Mouse (Mus musculus) macrophage (primary cell): ENCODE measurements around the gene Nav3. TPM values are rescaled to one million over a fixed set of nuclear protein-coding genes. Genes with fewer than 3 reads are reported as not detected.

Experiments used
- H3K27ac ChIP-seq: fragments of 350-480 bp; formaldehyde crosslinking; 2 replicates; pipeline ENCODE4 v1.9.0; 2021
- H3K36me3 ChIP-seq: fragments of 350-480 bp; formaldehyde crosslinking; 2 replicates; pipeline ENCODE4 v1.9.0; 2021; ENCODE audit errors: inconsistent target
- H3K4me3 ChIP-seq: fragments of 350-480 bp; formaldehyde crosslinking; 2 replicates; pipeline ENCODE4 v1.9.0; 2021; ENCODE audit errors: inconsistent target
- H3K79me2 ChIP-seq: fragments of 350-480 bp; formaldehyde crosslinking; 2 replicates; pipeline ENCODE4 v1.9.0; 2021; ENCODE audit errors: inconsistent target
- WGBS: methylation state at CpG from one replicate; pipeline ENCODE4 v1.1.7; 2026; ENCODE audit warnings: inconsistent platforms; ENCODE audit not compliant: missing documents; 5-methylcytosine and 5-hydroxymethylcytosine counted together
- polyA plus RNA-seq: library from polyadenylated mRNA; stranded (reverse); fragments of 250-400 nt; gene quantifications from 3 replicates; pipeline ENCODE4 v1.2.4, GENCODE M21; 2018; ENCODE audit warnings: inconsistent platforms

The Nav3 gene
- polyA plus RNA-seq, 1 experiment from 2014 or later, result not detected

DNA sequence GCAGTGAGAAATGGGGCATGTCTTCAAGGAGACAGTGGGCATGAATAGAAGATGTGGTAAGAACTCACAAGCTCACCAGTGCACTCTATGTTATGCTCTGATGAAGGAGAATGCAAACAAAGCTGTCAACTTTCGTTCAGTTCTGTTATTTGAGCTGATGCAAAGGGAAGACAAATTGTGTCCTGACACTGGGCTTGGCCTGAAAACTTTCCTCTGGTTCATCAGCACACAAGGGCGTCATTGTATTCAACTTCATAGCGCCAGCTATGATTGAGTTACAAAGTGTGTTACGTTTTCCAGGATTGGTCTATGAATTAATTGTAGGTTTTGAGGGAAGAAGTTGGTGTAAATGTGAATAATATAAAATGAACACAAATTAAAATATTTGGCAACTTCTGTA is 548.8 kb downstream of the Nav3 start:
- Histone ChIP-seq H3K79me2 (no peaks in the 10 kb centered on the region), H3K36me3 (no peaks in the 10 kb centered on the region), H3K4me3 (no peak overlapping the region), H3K27ac (no peak overlapping the region)
- WGBS, result 94% methylated on average over 4 of the region's 4 CpGs

DNA sequence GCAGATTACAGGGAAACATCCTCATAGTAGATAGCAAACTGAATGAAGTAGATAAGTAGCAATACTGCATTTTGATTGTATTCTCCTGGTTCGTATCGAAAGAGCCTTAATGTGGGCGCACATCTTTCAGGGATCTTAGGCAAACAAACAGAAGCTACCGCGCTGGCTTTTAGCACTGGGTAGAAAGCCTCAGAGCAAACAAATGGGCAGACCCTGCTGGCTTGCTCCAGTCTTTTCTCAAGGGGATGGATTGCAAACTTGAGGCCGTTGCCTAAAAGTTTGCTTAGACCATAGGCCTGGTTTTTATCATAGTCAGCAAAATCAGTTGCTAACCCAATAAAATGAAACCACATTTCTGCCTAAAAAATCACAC is 549.6 kb downstream of the Nav3 start:
- H3K79me2 ChIP-seq, result no peaks in the 10 kb centered on the region
- 76% methylated on average over 6 of the region's 6 CpGs for WGBS
- H3K27ac ChIP-seq, result no peak overlapping the region
- no peaks in the 10 kb centered on the region for H3K36me3 ChIP-seq
- H3K4me3 ChIP-seq, result no peak overlapping the region

DNA sequence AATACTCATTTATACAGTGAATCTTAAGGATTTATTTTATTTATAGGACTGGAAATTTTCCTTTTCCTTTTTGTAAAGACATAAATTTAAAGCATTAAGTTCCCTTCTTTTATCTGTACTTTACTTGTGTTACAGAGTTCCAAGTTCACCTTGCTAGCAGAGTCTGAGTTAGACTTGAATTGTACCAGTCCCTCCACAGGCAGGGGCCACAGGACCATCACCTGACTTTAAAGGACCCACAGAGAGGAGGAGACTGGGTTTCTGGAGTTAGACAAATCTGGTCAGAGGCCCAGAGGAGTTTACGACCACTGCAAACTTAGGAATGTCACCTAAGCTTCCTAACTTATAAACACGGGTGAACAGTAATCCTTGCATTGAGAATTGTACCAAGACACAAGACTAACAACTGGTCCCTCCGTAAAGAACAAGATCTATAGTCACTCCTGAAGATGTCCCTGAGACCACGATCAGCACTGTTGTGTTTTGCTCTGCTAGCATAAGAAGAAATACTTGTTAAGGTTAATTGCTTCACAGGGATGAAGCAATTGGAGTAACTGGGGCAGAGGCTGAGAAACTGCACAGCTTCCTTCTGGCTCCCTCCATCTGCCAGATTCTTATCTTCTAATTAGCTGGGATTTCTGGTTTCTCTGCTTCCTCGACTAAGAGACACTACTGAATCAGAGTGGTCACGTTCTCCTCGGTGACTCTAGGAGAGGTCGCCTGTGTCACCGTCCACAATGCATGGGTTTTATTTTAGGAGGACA is 550.2 kb downstream of the Nav3 start:
- 66% methylated on average over 9 of the region's 9 CpGs for WGBS

DNA sequence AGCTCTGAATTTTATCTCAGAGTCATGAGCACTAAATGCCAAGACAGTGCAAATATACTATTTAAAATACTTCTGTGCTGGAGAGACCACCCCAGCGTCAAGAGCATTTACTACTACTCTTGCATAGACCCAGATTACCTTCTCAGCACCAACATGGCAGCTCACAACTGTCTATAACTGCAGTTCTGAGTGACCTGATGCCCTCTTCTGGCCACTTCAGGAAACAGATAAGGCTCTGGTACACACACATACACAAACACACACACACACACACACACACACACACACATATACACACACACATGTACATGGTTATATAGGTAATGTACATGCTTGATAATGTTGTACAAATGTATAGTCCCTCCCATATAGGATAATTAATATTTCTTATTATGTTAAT is 551.2 kb downstream of the Nav3 start:
- Histone ChIP-seq H3K4me3 (no peak overlapping the region), H3K36me3 (no peaks in the 10 kb centered on the region), H3K79me2 (no peaks in the 10 kb centered on the region), H3K27ac (no peak overlapping the region)
- 100% methylated on average over 1 of the region's 1 CpGs for WGBS

More for the DNA sequence above, 550.2 kb downstream of the Nav3 start:
- no peak overlapping the region for H3K4me3 ChIP-seq
- no peaks in the 10 kb centered on the region for H3K79me2 ChIP-seq
- H3K27ac ChIP-seq, result no peak overlapping the region
- H3K36me3 ChIP-seq, result no peaks in the 10 kb centered on the region

DNA sequence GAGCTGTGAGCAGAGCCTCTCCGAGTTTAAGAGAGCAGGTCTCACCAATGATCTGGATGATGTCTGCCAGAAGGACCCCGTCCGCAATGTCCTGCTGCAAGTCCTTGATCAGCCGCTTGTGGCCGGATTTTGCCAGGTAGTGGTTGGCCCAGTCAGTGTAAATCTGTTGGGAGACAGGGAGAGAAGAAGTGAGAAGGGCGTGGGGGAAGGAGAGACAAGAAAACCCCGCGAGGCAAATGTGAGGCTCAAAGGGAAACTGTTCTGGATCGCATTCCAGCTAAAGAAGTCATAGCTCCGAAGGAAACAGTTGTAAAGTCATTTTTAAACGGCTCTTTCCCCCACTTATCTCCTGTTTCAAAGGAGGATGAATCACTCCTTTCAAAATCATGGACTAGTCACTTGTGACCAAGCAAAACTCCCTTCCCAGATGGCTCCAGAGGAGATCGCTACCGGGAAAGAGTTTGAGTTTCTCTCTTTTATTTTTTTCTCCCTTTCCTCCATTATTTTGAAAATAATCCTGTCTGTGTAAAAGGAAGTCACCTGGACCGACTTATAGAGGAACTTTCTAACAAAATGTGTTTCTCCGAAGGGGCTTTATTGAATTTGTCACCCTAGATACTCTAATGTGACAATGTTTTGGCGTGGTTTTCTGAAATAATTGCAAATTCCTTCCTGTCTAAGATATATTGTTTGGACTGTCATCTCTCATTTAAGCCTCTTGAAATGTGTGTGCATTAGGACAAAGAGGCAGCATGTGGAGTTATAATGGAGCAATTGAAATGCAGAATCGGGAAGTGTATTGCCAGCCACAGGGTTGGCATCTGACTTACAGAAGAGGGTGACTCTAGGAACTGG is 552.1 kb downstream of the Nav3 start:
- WGBS, result 56% methylated on average over 17 of the region's 17 CpGs
- H3K36me3 ChIP-seq, result no peaks in the 10 kb centered on the region
- H3K4me3 ChIP-seq, result no peak overlapping the region
- H3K79me2 ChIP-seq, result no peaks in the 10 kb centered on the region
- no peak overlapping the region for H3K27ac ChIP-seq

DNA sequence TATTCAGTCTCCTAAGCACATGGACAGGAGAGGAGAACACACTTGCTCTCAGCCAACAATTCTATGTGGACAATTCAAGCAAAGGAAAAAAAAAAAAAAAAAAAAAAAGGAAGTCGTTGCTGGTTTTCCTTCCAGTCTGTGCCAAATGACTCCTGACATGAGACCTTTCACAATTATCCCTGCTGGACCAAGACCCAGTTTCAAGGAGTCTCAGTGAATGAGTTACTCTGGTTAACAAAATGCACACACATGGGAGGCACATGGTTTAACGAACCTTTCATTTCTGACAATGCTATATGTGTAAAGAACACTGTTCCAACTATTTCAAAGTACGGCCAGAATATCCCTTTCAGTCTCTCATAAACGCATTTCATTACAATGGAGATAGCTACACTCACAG is 552.8 kb downstream of the Nav3 start:
- Histone ChIP-seq H3K4me3 (no peak overlapping the region), H3K36me3 (no peaks in the 10 kb centered on the region), H3K27ac (no peak overlapping the region), H3K79me2 (no peaks in the 10 kb centered on the region)
- WGBS, result 74% methylated on average over 4 of the region's 4 CpGs

DNA sequence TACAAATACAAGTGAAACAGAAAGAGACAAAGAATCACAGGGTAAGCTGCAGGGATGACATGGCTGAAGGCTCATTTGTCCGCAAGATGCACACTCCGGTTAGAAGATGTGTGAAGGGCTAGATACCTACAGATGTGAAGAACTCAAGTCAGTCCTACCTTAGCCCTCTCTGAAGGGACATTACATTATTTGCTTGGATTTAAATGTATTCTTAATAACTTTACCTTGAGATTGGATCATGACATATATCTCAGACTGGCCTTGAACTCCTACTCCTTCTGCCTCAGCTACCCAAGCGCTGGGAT is 566.9 kb downstream of the Nav3 start:
- WGBS, result 96% methylated on average over 3 of the region's 3 CpGs
- Histone ChIP-seq H3K4me3 (no peak overlapping the region), H3K27ac (no peak overlapping the region), H3K79me2 (no peaks in the 10 kb centered on the region), H3K36me3 (no peaks in the 10 kb centered on the region)

DNA sequence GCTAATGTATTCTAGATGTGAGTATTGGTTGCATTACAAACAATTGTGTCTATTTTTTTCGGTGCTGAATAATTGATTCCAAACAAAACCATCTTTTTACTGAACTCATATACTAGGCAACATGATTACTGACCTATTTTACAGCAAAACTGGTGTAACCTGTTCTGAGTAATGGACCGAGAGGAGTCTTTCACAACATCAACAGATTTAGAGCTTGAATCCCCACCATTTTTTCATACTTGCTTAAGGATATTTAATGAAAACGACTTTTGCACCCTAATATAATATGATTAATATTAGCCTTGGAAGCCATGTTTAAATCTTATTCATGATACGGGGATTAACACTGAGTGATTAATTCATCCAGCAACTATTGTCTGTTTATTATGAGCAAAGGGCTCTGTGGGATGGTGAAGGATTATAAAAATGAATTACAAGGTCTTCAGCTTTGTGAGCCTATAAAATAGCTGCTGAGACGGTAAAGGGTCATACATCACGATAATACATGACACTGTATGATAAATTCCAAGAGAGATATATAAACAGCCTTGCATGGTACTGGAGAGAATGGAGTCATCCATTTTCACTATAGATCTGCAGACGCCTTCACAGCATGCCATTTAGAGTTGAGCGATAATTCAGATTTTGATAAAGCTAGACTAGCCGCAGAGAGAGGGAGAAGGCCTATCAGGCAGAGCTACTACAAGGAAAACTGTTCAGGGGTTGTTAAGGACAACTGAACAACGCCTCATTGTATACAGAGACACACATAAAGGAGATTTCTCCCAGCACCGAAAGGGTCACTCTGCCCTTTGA is 567.4 kb downstream of the Nav3 start:
- Histone ChIP-seq H3K27ac (no peak overlapping the region), H3K36me3 (no peaks in the 10 kb centered on the region), H3K79me2 (no peaks in the 10 kb centered on the region), H3K4me3 (no peak overlapping the region)
- WGBS, result 93% methylated on average over 11 of the region's 11 CpGs

DNA sequence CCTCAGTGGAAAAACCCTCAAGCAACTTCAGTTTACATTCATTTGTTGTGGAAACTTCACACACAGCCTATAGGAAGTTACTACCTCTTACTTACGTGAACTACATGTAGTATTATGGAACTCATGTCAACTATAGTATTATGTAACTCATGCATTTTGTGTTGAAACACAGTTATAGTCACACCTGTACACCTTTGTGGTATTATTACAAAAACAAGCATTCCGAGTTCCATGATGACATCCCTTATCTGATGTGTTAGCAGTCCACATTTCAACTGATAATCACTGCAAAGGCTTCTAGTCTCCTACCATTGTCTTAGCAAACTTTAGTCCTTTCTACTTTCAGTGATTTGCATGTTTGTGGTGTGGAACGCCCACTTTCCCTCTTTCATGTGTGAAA is 568.8 kb downstream of the Nav3 start:
- H3K27ac ChIP-seq, result no peak overlapping the region
- H3K36me3 ChIP-seq, result no peaks in the 10 kb centered on the region
- no peak overlapping the region for H3K4me3 ChIP-seq
- 75% methylated on average over 3 of the region's 3 CpGs for WGBS
- no peaks in the 10 kb centered on the region for H3K79me2 ChIP-seq

DNA sequence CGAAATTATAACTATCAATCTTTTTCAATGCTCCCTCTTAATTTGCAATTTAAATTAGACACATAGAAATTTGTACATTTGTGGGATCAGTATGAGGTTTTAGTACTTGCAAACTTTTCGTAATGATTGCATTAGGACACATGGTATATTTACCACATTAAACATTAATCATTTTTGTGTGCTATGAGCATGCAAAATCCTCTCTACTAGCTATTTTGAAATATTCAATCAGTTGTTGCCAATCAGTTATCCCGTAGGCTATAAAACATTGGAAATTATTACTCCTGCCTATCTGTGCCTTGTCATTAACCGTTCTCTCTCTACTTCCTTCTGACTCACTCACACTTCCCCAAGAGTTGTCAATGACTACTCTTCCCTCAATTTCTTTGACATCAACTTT is 579.9 kb downstream of the Nav3 start:
- Histone ChIP-seq H3K27ac (no peak overlapping the region), H3K79me2 (no peaks in the 10 kb centered on the region), H3K36me3 (no peaks in the 10 kb centered on the region), H3K4me3 (no peak overlapping the region)
- 83% methylated on average over 4 of the region's 4 CpGs for WGBS

DNA sequence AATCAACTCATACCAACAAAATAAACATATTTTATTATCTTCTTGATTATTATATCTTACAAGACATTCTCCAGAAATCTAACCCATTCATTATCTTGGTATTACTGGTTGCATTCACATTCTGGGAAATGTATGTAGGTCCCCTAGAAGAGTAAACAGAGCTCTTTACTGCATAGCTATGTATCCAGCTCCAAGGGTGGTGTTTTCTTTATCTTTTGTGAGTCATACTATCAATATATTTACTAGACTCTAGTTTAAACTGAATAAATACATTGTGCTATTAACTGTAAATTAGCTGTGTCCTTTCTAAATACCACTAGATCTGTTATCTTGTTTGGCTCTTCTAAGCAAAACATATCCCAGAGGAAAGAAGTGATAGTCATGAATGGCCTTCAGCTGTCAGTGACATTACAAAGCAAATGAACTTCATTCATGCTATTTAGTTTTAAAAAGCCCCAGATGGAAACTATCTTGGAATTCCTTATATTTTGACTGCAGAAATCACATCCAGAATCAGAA is 580.6 kb downstream of the Nav3 start:
- Histone ChIP-seq H3K79me2 (no peaks in the 10 kb centered on the region), H3K36me3 (no peaks in the 10 kb centered on the region), H3K27ac (no peak overlapping the region), H3K4me3 (no peak overlapping the region)

DNA sequence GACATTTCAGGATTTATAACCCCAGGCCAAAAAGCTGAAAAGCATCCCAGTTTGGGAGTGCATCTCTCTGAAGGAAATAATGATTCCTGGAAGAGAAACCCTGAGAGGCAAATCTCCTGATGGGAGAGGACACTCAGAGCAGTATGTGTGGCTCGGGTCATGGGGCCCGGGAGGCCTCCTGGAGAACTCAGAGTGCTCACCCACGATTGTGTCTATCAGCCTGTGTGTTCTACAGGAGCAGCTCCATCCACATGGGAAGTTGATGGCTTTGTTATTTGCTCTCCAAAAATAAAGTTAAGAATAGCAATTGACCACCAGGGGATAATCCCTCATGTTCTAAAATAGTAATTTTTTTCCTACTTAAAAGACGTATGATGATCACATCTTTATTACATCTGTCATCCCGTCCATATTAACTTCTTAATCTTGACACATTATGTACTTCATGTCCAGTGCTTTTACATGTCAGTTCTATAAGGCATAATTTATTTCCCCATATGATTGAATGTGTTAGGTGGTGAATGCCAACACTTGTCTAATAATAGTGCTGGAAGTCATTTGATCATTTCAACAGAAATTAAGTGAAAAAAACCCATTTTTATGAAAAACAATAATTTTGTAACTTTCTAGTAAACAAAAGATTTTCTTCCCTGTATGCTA is 581.2 kb downstream of the Nav3 start:
- no peaks in the 10 kb centered on the region for H3K79me2 ChIP-seq
- H3K27ac ChIP-seq, result no peak overlapping the region
- H3K36me3 ChIP-seq, result no peaks in the 10 kb centered on the region
- H3K4me3 ChIP-seq, result no peak overlapping the region
- 83% methylated on average over 5 of the region's 5 CpGs for WGBS

DNA sequence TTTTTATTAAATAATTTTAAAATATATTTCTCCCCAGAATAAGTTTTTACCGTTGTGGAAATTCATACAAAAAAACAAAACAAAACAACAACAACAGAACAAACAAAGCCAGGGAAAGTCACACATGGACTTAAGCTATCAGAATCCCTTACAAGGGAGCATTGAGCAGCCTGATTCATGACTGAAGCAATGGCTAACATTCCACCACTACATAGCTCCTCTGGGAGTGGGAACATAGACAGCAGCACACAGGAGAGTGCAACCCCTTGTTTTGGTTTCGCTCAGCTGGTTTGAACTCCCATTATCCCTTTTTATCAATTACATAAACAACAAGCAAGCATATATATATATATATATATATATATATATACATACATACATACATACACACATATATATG is 589.9 kb downstream of the Nav3 start:
- no peak overlapping the region for H3K4me3 ChIP-seq
- H3K79me2 ChIP-seq, result no peaks in the 10 kb centered on the region
- no peak overlapping the region for H3K27ac ChIP-seq
- H3K36me3 ChIP-seq, result no peaks in the 10 kb centered on the region
- 94% methylated on average over 2 of the region's 2 CpGs for WGBS

DNA sequence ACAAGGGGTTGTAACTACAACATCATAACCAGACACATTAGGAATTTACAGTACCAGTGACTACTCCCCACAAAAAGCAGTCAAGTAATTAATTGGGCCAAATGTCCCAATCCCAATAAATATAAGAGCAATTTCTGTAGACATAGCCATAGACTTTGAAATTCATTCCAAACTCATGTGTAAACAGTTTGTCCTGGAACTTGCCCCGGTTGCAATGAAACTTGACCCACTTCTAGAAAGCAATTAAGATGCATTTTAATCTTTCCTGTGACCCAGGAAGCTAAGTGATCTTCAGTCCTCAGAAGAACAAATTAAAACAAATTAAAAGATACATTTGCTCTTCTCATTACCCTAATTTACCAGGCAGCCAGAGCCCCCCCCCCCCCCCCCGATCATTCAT is 590.6 kb downstream of the Nav3 start:
- 73% methylated on average over 1 of the region's 2 CpGs for WGBS
- Histone ChIP-seq H3K79me2 (no peaks in the 10 kb centered on the region), H3K36me3 (no peaks in the 10 kb centered on the region), H3K4me3 (no peak overlapping the region), H3K27ac (no peak overlapping the region)
